Mouse (Mus musculus) cerebellum, adult 11-12 months (tissue): ENCODE results near the gene Dcaf6.

Source experiments
- DNase-seq: peaks from one replicate; pipeline ENCODE4 v3.0.0; 2022

Gene Dcaf6

GRCm38 (mm10) chr1:165460360-165460800 lies at the start of gene Dcaf6, which contains the start of gene Mpc2:
Gene Dcaf6, minus strand, starts transcription at chr1:165460475.
Gene Mpc2, plus strand, starts transcription at chr1:165460637.
- DNase-seq, result peak; percentile 99

GRCm38 (mm10) chr1:165506303-165506702 lies 46.0 kb upstream of the Dcaf6 start:
- DNase-seq, result no peak

GRCm38 (mm10) chr1:165503307-165504024 lies 43.2 kb upstream of the Dcaf6 start:
- DNase-seq, result no peak

- DNase-seq, result no peak
Measured at GRCm38 (mm10) chr1:165498856-165499255, 38.6 kb upstream of the Dcaf6 start.

DNA sequence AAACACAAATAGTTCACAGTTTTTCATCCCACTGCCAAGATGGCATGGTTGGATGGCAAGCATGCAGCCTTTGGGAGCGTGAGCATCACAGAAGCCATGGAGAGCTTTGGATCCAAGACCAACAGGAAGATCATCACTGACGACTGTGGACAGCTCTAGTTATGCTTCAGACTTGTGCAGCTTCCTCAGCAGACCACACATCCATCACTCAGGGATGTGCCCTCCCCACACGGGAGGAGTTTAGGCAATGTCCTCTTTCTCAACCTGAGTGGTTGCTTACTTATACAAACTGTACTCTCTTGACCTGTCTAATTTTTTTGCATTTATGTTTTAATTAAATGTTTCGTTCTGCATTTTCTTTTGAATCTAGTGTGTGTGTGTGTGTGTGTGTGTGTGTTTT lies 28.9 kb upstream of the Dcaf6 start:
- no peak for DNase-seq

- DNase-seq, result no peak
Measured at GRCm38 (mm10) chr1:165486108-165486507, 25.8 kb upstream of the Dcaf6 start.

DNA sequence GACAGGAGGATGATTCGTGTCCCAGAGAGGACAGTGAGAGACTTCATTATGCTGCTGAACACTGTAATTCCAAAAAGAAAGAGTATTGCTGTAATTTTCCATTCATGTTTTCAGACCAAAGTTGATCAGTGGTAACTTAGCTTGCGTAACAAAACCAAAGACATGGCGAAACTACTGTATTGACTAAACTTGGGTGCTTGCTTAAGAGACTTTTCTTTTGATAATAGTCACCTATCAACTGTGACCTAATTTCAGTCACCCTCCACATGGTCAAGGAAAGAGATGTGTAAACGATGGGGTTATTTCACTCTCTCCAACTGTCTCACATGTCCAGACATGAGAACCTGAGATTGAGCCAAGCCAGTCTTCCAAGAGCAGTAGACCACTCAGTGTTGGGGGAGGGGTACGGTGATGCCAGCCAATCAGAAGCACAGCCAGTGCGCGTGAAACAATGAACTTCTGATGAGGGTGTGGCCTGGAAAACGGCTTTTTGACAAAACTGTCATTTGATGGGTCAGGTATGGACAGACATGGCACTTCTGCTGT lies 24.5 kb upstream of the Dcaf6 start, which contains the start of gene Adcy10:
Gene Adcy10, plus strand, starts transcription at position 496 of the 546 bp plus-strand sequence.
- no peak for DNase-seq

GRCm38 (mm10) chr1:165471490-165471889 lies 11.2 kb upstream of the Dcaf6 start:
- no peak for DNase-seq

DNA sequence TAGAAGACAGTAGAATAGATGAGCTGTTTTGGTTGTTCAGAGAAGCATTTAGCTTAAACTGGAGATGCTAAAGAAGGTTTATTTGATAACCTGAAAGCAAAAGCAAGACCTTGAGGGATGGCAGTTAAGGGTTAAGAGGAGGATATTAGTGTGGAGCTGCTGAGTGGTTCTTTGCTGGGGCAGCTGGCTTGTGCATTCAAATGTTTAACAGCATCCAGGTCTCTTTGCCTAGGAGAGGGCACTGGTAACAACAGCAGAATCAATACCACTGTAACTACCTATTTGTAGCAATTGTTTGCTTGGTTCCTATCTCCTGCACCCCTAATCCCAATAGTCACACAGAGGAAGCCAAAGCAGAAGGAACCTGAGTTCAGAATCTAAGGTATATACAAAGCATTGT lies 9.4 kb upstream of the Dcaf6 start:
- DNase-seq, result no peak

GRCm38 (mm10) chr1:165468971-165469370 lies 8.7 kb upstream of the Dcaf6 start:
- DNase-seq, result no peak

- no peak for DNase-seq
Measured at GRCm38 (mm10) chr1:165464574-165464973, 4.3 kb upstream of the Dcaf6 start.

DNA sequence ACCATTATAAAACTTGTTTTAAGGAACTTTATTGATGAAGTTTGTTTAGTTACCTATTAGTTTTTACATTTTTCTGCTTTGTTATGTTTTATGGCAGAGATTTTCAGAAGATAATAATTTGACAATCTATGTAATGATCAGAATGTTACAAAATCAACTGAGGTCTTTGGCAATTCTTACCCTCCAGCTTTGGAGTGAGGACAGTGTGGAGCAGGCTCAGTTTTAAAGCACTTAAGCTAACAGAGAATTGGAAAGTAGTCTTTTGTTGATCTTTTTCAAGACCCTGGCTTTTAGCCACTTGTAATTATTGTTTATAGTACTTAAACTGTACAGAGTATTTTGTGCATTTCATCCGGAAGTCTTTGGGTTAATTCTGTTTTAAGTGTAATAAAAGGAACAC lies 2.6 kb upstream of the Dcaf6 start:
- no peak for DNase-seq

- DNase-seq, result no peak
Measured at GRCm38 (mm10) chr1:165461681-165462080, 1.4 kb upstream of the Dcaf6 start.

DNA sequence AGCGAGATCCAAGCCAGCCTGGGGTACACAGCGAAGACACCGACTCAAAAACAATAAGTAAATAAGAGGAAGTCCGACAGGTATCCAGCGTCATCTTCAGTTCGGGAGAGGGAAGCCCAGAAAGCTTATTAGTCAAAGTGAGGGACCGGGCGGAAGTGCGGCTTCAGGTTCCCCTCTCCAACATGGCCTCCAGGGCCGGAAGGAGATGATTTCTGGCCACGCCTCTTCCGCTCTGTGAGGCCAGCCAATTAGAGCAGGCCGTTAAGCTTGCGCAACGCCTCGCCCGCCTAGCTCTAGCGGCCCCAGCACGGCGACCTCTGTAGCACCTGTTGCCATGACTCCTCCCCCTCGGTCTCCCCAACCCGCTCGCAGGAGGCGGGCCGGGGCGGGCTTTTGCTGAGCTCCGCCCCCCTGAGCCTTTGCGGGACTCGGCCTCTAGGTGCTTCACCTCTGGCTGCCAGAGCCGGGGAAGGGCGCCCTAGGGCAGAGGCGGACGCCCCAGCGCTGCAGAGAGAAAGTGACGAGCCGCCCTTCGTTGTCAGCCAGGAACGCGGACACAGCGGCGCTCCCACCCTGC lies 614 bp upstream of the Dcaf6 start:
- DNase-seq, result peak; percentile 100

GRCm38 (mm10) chr1:165459503-165460181 lies 633 bp downstream of the Dcaf6 start:
- peak; percentile 79 for DNase-seq

GRCm38 (mm10) chr1:165459041-165459502 lies 1.2 kb downstream of the Dcaf6 start:
- no peak for DNase-seq

DNA sequence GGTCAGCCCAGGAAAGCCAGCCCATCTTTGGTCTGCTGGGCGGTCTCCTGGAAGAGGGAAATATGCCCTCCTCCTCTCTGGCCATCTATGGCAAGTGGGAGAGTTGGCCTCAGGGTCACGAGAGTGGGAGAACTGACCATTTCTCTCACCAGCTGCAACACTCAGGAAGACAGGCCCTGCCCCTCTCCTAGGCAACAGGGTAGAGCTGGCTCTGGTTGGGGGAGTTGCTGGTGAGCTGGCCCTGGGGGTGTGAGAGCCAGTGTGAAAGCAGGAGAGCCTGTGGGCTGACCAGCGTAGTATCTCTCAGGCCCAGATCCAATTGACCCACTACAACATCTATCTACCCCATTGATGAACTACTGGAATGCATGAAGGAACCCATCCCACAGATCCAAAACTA lies 18.6 kb downstream of the Dcaf6 start:
- DNase-seq, result no peak

DNA sequence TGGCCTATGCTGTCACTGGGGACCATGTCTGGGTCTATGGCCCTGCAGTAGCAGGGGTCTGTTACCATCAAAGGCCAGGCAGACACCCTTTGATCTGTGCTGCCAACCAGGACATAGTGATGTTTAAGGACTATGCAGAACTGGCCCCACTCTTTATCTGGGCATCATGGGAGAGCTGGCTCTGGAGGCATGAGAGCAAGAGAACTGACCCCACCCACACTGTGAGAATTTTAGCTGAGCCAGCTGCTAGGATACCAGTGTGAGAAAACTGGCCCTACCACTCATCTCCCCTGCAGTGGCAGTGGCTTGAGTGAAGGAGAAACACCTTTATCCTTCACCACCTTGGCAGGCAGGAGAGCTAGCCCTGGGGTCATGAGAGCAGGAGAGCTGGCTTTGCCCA lies 19.1 kb downstream of the Dcaf6 start:
- no peak for DNase-seq

- no peak for DNase-seq
Measured at GRCm38 (mm10) chr1:165440788-165441187, 19.5 kb downstream of the Dcaf6 start.

- no peak for DNase-seq
Measured at GRCm38 (mm10) chr1:165438289-165439021, 21.8 kb downstream of the Dcaf6 start.

- no peak for DNase-seq
Measured at GRCm38 (mm10) chr1:165432883-165433282, 27.4 kb downstream of the Dcaf6 start.

DNA sequence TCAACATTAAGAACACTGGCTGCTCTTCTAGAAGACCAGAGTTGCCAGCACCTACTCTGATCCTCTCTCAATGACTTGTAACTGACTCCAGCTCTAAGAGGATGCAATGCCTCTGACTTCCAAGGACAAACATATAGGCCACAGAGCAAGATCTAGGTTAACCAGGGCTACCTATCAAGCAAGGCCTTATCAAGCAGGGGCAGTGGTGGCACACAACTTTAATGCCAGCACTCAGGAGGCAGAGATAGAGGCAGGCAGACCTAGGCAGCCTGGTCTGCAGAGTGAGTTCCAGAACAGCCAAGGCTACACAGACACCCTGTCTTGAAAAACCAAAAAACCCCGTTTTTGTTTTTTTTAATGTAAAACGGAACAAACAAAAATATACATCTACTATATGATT lies 34.0 kb downstream of the Dcaf6 start:
- DNase-seq, result no peak
